Mouse (Mus musculus) forebrain, embryonic 11.5 days (tissue): Measurements from ENCODE around the gene Dus2. TPM values are rescaled to one million over a fixed set of nuclear protein-coding genes. Genes with fewer than 3 reads are reported as not detected.
"Not testable (repeated sequence)": the region's sequence is repeated elsewhere in the genome, so short reads cannot be mapped to it uniquely, and the experiment has no call there.

Source experiments
- ATAC-seq: fragments of 200-750 bp; cut with Nextera tagmentation; replicated peaks from 2 replicates; pipeline ENCODE4 v1.8.0; 2017; ENCODE audit warnings: moderate TSS enrichment; ENCODE audit not compliant: low FRiP score
- DNase-seq: peaks from one replicate; pipeline ENCODE4 v3.0.0-alpha.2; 2017; ENCODE audit warnings: low spot score
- H3K27ac ChIP-seq: fragments of 300-500 bp; sonication (generic); 2 replicates; pipeline ENCODE4 v1.5.1; 2014; ENCODE audit warnings: low read depth, low read length
- H3K27me3 ChIP-seq: fragments of 300-500 bp; sonication (generic); 2 replicates; pipeline ENCODE4 v1.6.1; 2014; ENCODE audit warnings: mild to moderate bottlenecking, low read length, mixed read lengths; ENCODE audit not compliant: control insufficient read depth, insufficient read depth
- H3K36me3 ChIP-seq: fragments of 300-500 bp; sonication (generic); 2 replicates; pipeline ENCODE4 v1.6.1; 2014; ENCODE audit warnings: mild to moderate bottlenecking, low read length, moderate library complexity, mixed read lengths; ENCODE audit not compliant: control insufficient read depth, insufficient read depth
- H3K4me1 ChIP-seq: fragments of 300-500 bp; sonication (generic); replicated peaks from 2 replicates; pipeline ENCODE4 v1.6.1; 2014; ENCODE audit warnings: low read length, mixed read lengths; ENCODE audit not compliant: control insufficient read depth, insufficient read depth
- H3K4me2 ChIP-seq: fragments of 300-500 bp; sonication (generic); 2 replicates; pipeline ENCODE4 v1.6.1; 2014; ENCODE audit warnings: low read depth, mild to moderate bottlenecking, low read length, moderate library complexity, mixed read lengths; ENCODE audit not compliant: severe bottlenecking
- H3K4me3 ChIP-seq: fragments of 300-500 bp; sonication (generic); 2 replicates; pipeline ENCODE4 v1.5.1; 2014; ENCODE audit warnings: low read depth, low read length
- H3K9ac ChIP-seq: fragments of 300-500 bp; sonication (generic); 2 replicates; pipeline ENCODE4 v1.6.1; 2014; ENCODE audit warnings: low read length
- H3K9me3 ChIP-seq: fragments of 300-500 bp; sonication (generic); 2 replicates; pipeline ENCODE4 v1.6.1; 2016; ENCODE audit warnings: low read length, mixed read lengths; ENCODE audit not compliant: control insufficient read depth
- WGBS: fragments of 180-500 bp; shearing (Covaris S2); extraction: QIAGEN DNeasy Blood & Tissue Kit; methylation state at CpG from one replicate; pipeline ENCODE4 v1.1.7; 2014; 5-methylcytosine and 5-hydroxymethylcytosine counted together
- polyA plus RNA-seq: library from polyadenylated mRNA; unstranded; fragments of >200 nt; fragmentation: Nextera tagmentation; extraction: Ambion mirVana; gene quantifications from 2 replicates; pipeline ENCODE4 v1.2.1, GENCODE M21; 2014

The Dus2 gene
- polyA plus RNA-seq, 1 experiment from 2014 or later: 16.5 TPM

GRCm38 (mm10) chr8:105975363-105975762, 15.8 kb upstream of the Dus2 start:
- H3K4me3 ChIP-seq: no peak overlapping the region
- H3K9ac ChIP-seq: no peak overlapping the region
- 61% methylated on average over 7 of the region's 7 CpGs for WGBS
- H3K36me3 ChIP-seq: no peaks in the 10 kb centered on the region
- H3K27ac ChIP-seq: no peak overlapping the region
- ATAC-seq: no peak
- H3K9me3 ChIP-seq: no peaks in the 10 kb centered on the region
- H3K4me2 ChIP-seq: no peak overlapping the region
- DNase-seq: no peak
- H3K27me3 ChIP-seq: no peaks in the 10 kb centered on the region
- no peaks in the 10 kb centered on the region for H3K4me1 ChIP-seq

- no peak within 1 kb of the TSS for H3K4me2 ChIP-seq
- ATAC-seq: no peak
- no peaks in the 10 kb centered on the region for H3K4me1 ChIP-seq
- WGBS: 91% methylated on average over 15 of the region's 15 CpGs
- no peak within 1 kb of the TSS for H3K9ac ChIP-seq
- no peaks in the 10 kb centered on the region for H3K36me3 ChIP-seq
- no peaks in the 10 kb centered on the region for H3K27me3 ChIP-seq
- H3K27ac ChIP-seq: no peak within 1 kb of the TSS
- no peak for DNase-seq
- H3K9me3 ChIP-seq: no peaks in the 10 kb centered on the region
- no peak within 1 kb of the TSS for H3K4me3 ChIP-seq
These were observed 11.8 kb upstream of the Dus2 start, which contains the start of gene Dpep3 for GRCm38 (mm10) chr8:105979325-105979724. Gene Dpep3 (minus strand): TSS chr8:105979429.

DNA sequence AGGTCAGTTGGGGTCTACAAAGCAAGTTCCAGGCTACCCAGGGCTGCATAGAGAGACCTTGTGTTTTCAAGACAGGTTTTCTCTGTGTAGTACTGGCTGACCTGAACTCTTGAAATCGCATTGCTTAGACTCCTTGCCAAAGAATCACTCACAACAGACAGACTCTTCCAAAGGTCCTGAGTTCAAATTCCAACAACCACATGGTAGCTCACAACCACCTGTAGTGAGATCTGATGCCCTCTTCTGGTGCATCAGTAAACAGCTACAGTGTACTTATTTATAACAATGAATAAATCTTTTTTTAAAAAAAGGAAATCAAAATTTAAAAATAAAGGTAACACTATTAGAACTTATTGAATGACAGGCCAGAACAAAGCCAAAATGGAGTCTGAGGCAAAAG, 10.0 kb upstream of the Dus2 start:
- H3K27ac ChIP-seq: no peak overlapping the region
- ATAC-seq: no peak
- no peak overlapping the region for H3K9ac ChIP-seq
- no peak overlapping the region for H3K4me2 ChIP-seq
- no peaks in the 10 kb centered on the region for H3K27me3 ChIP-seq
- no peaks in the 10 kb centered on the region for H3K4me1 ChIP-seq
- WGBS: 97% methylated on average over 1 of the region's 1 CpGs
- no peak overlapping the region for H3K4me3 ChIP-seq
- no peaks in the 10 kb centered on the region for H3K36me3 ChIP-seq
- DNase-seq: no peak
- H3K9me3 ChIP-seq: no peaks in the 10 kb centered on the region

- ATAC-seq, H3K9ac ChIP-seq, H3K4me3 ChIP-seq, H3K27me3 ChIP-seq, H3K36me3 ChIP-seq, H3K4me2 ChIP-seq, H3K9me3 ChIP-seq, H3K27ac ChIP-seq, DNase-seq, H3K4me1 ChIP-seq: not testable (repeated sequence)
- WGBS: 85% methylated on average over 11 of the region's 11 CpGs
These were observed 7.7 kb upstream of the Dus2 start for GRCm38 (mm10) chr8:105983406-105983805.

DNA sequence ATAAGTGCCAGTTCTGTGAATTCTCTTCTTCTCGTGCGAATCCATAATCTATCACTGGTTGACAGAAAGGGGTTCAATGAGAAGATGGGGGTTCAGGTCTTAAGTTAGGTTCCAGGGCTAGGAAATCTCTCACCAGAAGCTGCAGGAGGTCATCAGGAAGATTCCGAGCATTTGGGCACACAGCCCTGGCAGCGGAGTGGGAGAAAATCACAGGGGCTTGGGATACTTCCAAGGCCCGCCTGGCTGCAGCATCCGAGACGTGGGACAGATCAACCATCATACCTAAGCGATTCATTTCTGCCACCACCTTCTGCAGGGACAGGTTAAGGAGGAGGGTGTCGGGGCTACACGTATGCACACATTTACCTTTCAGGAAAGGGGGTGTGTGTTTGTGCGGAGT, 2.6 kb upstream of the Dus2 start:
- Histone ChIP-seq H3K27ac (no peak overlapping the region), H3K27me3 (no peaks in the 10 kb centered on the region), H3K4me2 (no peak overlapping the region), H3K9ac (no peak overlapping the region), H3K36me3 (no peaks in the 10 kb centered on the region), H3K4me3 (no peak overlapping the region), H3K4me1 (no peaks in the 10 kb centered on the region), H3K9me3 (no peaks in the 10 kb centered on the region)
- 84% methylated on average over 11 of the region's 11 CpGs for WGBS
- ATAC-seq (no peak), DNase-seq (no peak)

DNA sequence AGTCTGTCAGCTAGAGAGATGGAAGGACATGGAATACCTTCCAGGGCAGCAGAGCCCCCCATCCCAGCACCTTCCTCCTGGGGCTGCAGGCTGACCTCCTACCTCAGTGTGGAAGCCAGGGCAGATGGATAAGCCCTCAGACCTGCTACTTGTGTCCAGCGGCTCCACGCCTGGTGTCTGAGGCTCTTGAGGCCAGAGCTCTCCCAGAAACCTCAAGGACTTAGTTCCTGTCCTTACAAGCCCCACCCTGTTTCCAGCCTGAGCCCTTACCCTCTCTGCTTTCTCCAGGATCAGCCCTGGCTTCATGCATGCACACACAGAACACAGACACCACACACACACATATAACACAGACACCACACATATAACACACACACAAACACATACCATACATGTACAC, 409 bp downstream of the Dus2 start:
- no peaks in the 10 kb centered on the region for H3K4me1 ChIP-seq
- H3K9me3 ChIP-seq: no peaks in the 10 kb centered on the region
- H3K4me3 ChIP-seq: no peak overlapping the region
- H3K27ac ChIP-seq: no peak overlapping the region
- H3K9ac ChIP-seq: peak overlapping the region; percentile 41; the same call in 1 of the 2 replicates
- DNase-seq (no peak), ATAC-seq (no peak)
- no peaks in the 10 kb centered on the region for H3K36me3 ChIP-seq
- no peaks in the 10 kb centered on the region for H3K27me3 ChIP-seq
- no peak overlapping the region for H3K4me2 ChIP-seq
- WGBS: 89% methylated on average over 2 of the region's 2 CpGs

DNA sequence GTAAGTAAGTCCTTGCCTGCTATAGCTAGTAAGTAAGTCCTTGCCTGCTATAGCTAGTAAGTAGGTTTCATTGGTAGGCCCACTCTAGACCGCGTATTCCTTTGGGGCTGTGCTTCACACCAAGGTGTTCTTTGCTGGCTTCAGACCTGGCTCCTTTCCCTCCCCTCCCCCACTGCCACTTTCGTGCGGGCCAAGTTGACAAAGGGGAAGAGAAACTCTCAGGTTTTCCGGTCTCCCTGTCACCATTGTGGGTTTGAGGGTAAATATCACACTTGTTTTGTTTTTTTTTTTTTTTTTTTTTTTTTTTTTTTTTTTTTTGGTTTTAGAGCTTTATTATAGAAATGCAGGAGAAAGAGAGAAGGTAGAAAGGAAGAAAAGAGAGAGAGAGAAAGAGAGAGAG, 1.4 kb downstream of the Dus2 start:
- Histone ChIP-seq H3K4me2 (no peak overlapping the region), H3K27me3 (no peaks in the 10 kb centered on the region), H3K4me1 (no peaks in the 10 kb centered on the region), H3K9ac (no peak overlapping the region), H3K27ac (no peak overlapping the region), H3K36me3 (no peaks in the 10 kb centered on the region), H3K9me3 (no peaks in the 10 kb centered on the region), H3K4me3 (no peak overlapping the region)
- WGBS: 74% methylated on average over 5 of the region's 5 CpGs
- no peak for DNase-seq
- no peak for ATAC-seq

GRCm38 (mm10) chr8:105993226-105993625, 2.1 kb downstream of the Dus2 start:
- DNase-seq (no peak), ATAC-seq (no peak)
- 58% methylated on average over 4 of the region's 4 CpGs for WGBS
- Histone ChIP-seq H3K9me3 (no peaks in the 10 kb centered on the region), H3K4me3 (no peak overlapping the region), H3K27me3 (no peaks in the 10 kb centered on the region), H3K4me1 (no peaks in the 10 kb centered on the region), H3K27ac (no peak overlapping the region), H3K36me3 (no peaks in the 10 kb centered on the region), H3K4me2 (no peak overlapping the region), H3K9ac (no peak overlapping the region)

DNA sequence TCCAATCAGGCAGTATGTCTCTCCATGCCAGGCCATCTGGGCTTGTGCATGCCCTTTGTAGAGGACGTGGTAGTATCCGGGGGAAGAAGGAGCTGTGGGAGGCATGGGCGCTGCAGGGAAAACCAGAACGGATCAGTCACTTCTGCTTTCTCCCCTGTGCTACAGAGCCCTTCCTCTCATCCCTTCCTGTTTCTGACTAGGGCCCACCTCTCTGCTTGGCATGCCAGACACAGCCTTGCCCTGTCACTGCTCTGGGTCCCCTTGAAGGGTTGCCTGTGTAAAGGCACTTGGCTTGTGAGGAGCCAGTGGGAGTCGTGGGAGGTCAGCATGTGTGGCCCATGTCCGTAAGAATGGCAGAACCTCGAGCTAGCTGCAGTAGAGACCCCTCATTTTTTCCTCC, 5.2 kb downstream of the Dus2 start:
- WGBS: 74% methylated on average over 7 of the region's 7 CpGs
- Histone ChIP-seq H3K36me3 (no peaks in the 10 kb centered on the region), H3K9me3 (no peaks in the 10 kb centered on the region), H3K4me3 (no peak overlapping the region), H3K4me2 (no peak overlapping the region), H3K9ac (no peak overlapping the region), H3K27me3 (no peaks in the 10 kb centered on the region), H3K27ac (no peak overlapping the region), H3K4me1 (no peaks in the 10 kb centered on the region)
- DNase-seq (no peak), ATAC-seq (no peak)
